Mouse (Mus musculus): ENCODE data around the gene Tuba1b. TPM values are rescaled to one million over a fixed set of nuclear protein-coding genes. Genes with fewer than 3 reads are reported as not detected.

Gene Tuba1b
- polyA plus RNA-seq, 2 experiments = 1,211 to 1,442 TPM

- H3K27me3 ChIP-seq (ENCODE audit: control insufficient read depth, insufficient read depth, low read length) = peaks cover 12% of the 10 kb centered on the region
- 70% methylated on average over 5 of the region's 5 CpGs for WGBS (ENCODE audit: insufficient replicate concordance)
- H3K9me3 ChIP-seq (ENCODE audit: control insufficient read depth, low read length) = no peaks in the 10 kb centered on the region
- no peak for DNase-seq (ENCODE audit: low read depth in 3 of 3, low spot score in 3 of 3)
- no peak overlapping the region for H3K4me2 ChIP-seq (ENCODE audit: low read depth)
- ATAC-seq (ENCODE audit: insufficient read depth) = no peak
- no peak overlapping the region for H3K4me3 ChIP-seq (ENCODE audit: insufficient read depth in 1 of 2, low read depth in 2 of 2, low read length in 2 of 2)
- no peak for TF ChIP-seq EP300 (IDR thresholded peaks at IDR 0.05; ENCODE audit: low read depth)
- no peak for TF ChIP-seq CTCF (IDR thresholded peaks at IDR 0.05; ENCODE audit: low read depth)
- no peaks in the 10 kb centered on the region for H3K36me3 ChIP-seq (replicated peaks; ENCODE audit: control insufficient read depth, insufficient read depth, low read depth)
- H3K9ac ChIP-seq (replicated peaks) = no peak overlapping the region
- peaks cover 0 to 5% of the 10 kb centered on the region in 2 experiments; a peak in 2 of 4 replicates for H3K4me1 ChIP-seq (replicated peaks; ENCODE audit: control insufficient read depth in 2 of 2, insufficient read depth in 2 of 2, low read length in 1 of 2)
- H3K27ac ChIP-seq = no peak overlapping the region
Measured at GRCm38 (mm10) chr15:98957475-98957874, 23.1 kb upstream of the Tuba1b start.

- H3K4me2 ChIP-seq (ENCODE audit: low read depth) = no peak overlapping the region
- WGBS (ENCODE audit: insufficient replicate concordance) = 85% methylated on average over 4 of the region's 4 CpGs
- H3K4me1 ChIP-seq (replicated peaks; ENCODE audit: control insufficient read depth in 2 of 2, insufficient read depth in 2 of 2, low read length in 1 of 2) = peaks cover 2 to 10% of the 10 kb centered on the region in 2 experiments; a peak in 3 of 4 replicates
- H3K9me3 ChIP-seq (ENCODE audit: control insufficient read depth, low read length) = no peaks in the 10 kb centered on the region
- ATAC-seq (ENCODE audit: insufficient read depth) = no peak
- no peaks in the 10 kb centered on the region for H3K36me3 ChIP-seq (replicated peaks; ENCODE audit: control insufficient read depth, insufficient read depth, low read depth)
- no peak overlapping the region for H3K4me3 ChIP-seq (ENCODE audit: insufficient read depth in 1 of 2, low read depth in 2 of 2, low read length in 2 of 2)
- TF ChIP-seq CTCF (IDR thresholded peaks at IDR 0.05; ENCODE audit: low read depth) (no peak), EP300 (IDR thresholded peaks at IDR 0.05; ENCODE audit: low read depth) (no peak)
- H3K27ac ChIP-seq = no peak overlapping the region
- no peak for DNase-seq (ENCODE audit: low read depth in 3 of 3, low spot score in 3 of 3)
- H3K9ac ChIP-seq (replicated peaks) = no peak overlapping the region
- peaks cover 12% of the 10 kb centered on the region for H3K27me3 ChIP-seq (ENCODE audit: control insufficient read depth, insufficient read depth, low read length)
Measured at GRCm38 (mm10) chr15:98956000-98956399, 21.6 kb upstream of the Tuba1b start.

- DNase-seq (ENCODE audit: low read depth in 3 of 3, low spot score in 3 of 3) = no peak
- Histone ChIP-seq H3K27ac (no peak overlapping the region), H3K4me2 (ENCODE audit: low read depth) (no peak overlapping the region), H3K4me1 (replicated peaks; ENCODE audit: control insufficient read depth in 2 of 2, insufficient read depth in 2 of 2, low read length in 1 of 2) (peaks cover 2 to 10% of the 10 kb centered on the region in 2 experiments; a peak in 3 of 4 replicates), H3K27me3 (ENCODE audit: control insufficient read depth, insufficient read depth, low read length) (peaks cover 12% of the 10 kb centered on the region), H3K9me3 (ENCODE audit: control insufficient read depth, low read length) (no peaks in the 10 kb centered on the region), H3K9ac (replicated peaks) (no peak overlapping the region), H3K4me3 (ENCODE audit: insufficient read depth in 1 of 2, low read depth in 2 of 2, low read length in 2 of 2) (no peak overlapping the region), H3K36me3 (replicated peaks; ENCODE audit: control insufficient read depth, insufficient read depth, low read depth) (no peaks in the 10 kb centered on the region)
- WGBS (ENCODE audit: insufficient replicate concordance) = 66% methylated on average over 4 of the region's 4 CpGs
- no peak for ATAC-seq (ENCODE audit: insufficient read depth)
- TF ChIP-seq CTCF (IDR thresholded peaks at IDR 0.05; ENCODE audit: low read depth) = no peak
- TF ChIP-seq EP300 (IDR thresholded peaks at IDR 0.05; ENCODE audit: low read depth) = no peak
Measured at GRCm38 (mm10) chr15:98955324-98955723, 21.0 kb upstream of the Tuba1b start.

- H3K27ac ChIP-seq = no peak overlapping the region
- no peak overlapping the region for H3K4me2 ChIP-seq (ENCODE audit: low read depth)
- no peak overlapping the region for H3K4me3 ChIP-seq (ENCODE audit: insufficient read depth in 1 of 2, low read depth in 2 of 2, low read length in 2 of 2)
- ATAC-seq (ENCODE audit: insufficient read depth) (no peak), DNase-seq (ENCODE audit: low read depth in 3 of 3, low spot score in 3 of 3) (no peak)
- TF ChIP-seq CTCF (IDR thresholded peaks at IDR 0.05; ENCODE audit: low read depth) (no peak), EP300 (IDR thresholded peaks at IDR 0.05; ENCODE audit: low read depth) (no peak)
- H3K4me1 ChIP-seq (replicated peaks; ENCODE audit: control insufficient read depth in 2 of 2, insufficient read depth in 2 of 2, low read length in 1 of 2) = peaks cover 2 to 9% of the 10 kb centered on the region in 2 experiments; a peak in 3 of 4 replicates
- no peaks in the 10 kb centered on the region for H3K9me3 ChIP-seq (ENCODE audit: control insufficient read depth, low read length)
- no peaks in the 10 kb centered on the region for H3K36me3 ChIP-seq (replicated peaks; ENCODE audit: control insufficient read depth, insufficient read depth, low read depth)
- peaks cover 12% of the 10 kb centered on the region for H3K27me3 ChIP-seq (ENCODE audit: control insufficient read depth, insufficient read depth, low read length)
- H3K9ac ChIP-seq (replicated peaks) = no peak overlapping the region
- 40% methylated on average over 14 of the region's 14 CpGs for WGBS (ENCODE audit: insufficient replicate concordance)
Measured at GRCm38 (mm10) chr15:98954425-98955253, 20.3 kb upstream of the Tuba1b start.
